Mouse (Mus musculus) small intestine, adult 2 months (tissue): ENCODE measurements around the gene Trpd52l3. TPM values are rescaled to one million over a fixed set of nuclear protein-coding genes. Genes with fewer than 3 reads are reported as not detected.

Experiments used
- H3K27ac ChIP-seq: fragments of 200-500 bp; 2 replicates; pipeline ENCODE4 v1.5.1; 2012; ENCODE audit warnings: low read depth, low read length, control low read depth, inconsistent platforms; ENCODE audit not compliant: insufficient read depth
- H3K27me3 ChIP-seq: fragments of 200-500 bp; 2 replicates; pipeline ENCODE4 v1.6.1; 2012; ENCODE audit warnings: mild to moderate bottlenecking, moderate library complexity, low read length, inconsistent platforms; ENCODE audit not compliant: control insufficient read depth, insufficient read depth
- H3K36me3 ChIP-seq: fragments of 200-500 bp; 2 replicates; pipeline ENCODE4 v1.6.1; 2012; ENCODE audit warnings: mild to moderate bottlenecking, low read length, control low read depth, inconsistent platforms; ENCODE audit not compliant: control insufficient read depth, insufficient read depth
- H3K4me1 ChIP-seq: fragments of 200-500 bp; 2 replicates; pipeline ENCODE4 v1.6.1; 2012; ENCODE audit warnings: low read length, inconsistent platforms, mixed read lengths; ENCODE audit not compliant: control insufficient read depth, insufficient read depth, insufficient read length
- H3K4me3 ChIP-seq: fragments of 200-500 bp; 2 replicates; pipeline ENCODE4 v1.5.1; 2012; ENCODE audit warnings: low read depth, mild to moderate bottlenecking, control low read depth, inconsistent platforms, low read length, moderate library complexity
- CTCF ChIP-seq: fragments of 200-500 bp; IDR thresholded peaks from 2 replicates; pipeline ENCODE4 v1.5.1; 2012; ENCODE audit warnings: low read depth, mild to moderate bottlenecking, control low read depth, inconsistent platforms, low read length, moderate library complexity, mixed read lengths; ENCODE audit not compliant: insufficient replicate concordance, insufficient read length; ENCODE audit errors: extremely low read depth
- POLR2A ChIP-seq: fragments of 200-500 bp; IDR thresholded peaks from 2 replicates; pipeline ENCODE4 v1.6.1; 2012; ENCODE audit warnings: low read depth, mild to moderate bottlenecking, control low read depth, inconsistent platforms, low read length, moderate library complexity
- WGBS: fragments of 180-500 bp; shearing (Covaris S2); methylation state at CpG from one replicate; pipeline ENCODE4 v1.1.7; 2018; 5-methylcytosine and 5-hydroxymethylcytosine counted together
- polyA plus RNA-seq: library from polyadenylated mRNA; depleted of rRNA; stranded (reverse); fragments of >200 nt; gene quantifications from 2 replicates; pipeline ENCODE4 v1.2.3, GENCODE M21; 2012

The Trpd52l3 gene
- polyA plus RNA-seq, 1 experiment = not detected

DNA sequence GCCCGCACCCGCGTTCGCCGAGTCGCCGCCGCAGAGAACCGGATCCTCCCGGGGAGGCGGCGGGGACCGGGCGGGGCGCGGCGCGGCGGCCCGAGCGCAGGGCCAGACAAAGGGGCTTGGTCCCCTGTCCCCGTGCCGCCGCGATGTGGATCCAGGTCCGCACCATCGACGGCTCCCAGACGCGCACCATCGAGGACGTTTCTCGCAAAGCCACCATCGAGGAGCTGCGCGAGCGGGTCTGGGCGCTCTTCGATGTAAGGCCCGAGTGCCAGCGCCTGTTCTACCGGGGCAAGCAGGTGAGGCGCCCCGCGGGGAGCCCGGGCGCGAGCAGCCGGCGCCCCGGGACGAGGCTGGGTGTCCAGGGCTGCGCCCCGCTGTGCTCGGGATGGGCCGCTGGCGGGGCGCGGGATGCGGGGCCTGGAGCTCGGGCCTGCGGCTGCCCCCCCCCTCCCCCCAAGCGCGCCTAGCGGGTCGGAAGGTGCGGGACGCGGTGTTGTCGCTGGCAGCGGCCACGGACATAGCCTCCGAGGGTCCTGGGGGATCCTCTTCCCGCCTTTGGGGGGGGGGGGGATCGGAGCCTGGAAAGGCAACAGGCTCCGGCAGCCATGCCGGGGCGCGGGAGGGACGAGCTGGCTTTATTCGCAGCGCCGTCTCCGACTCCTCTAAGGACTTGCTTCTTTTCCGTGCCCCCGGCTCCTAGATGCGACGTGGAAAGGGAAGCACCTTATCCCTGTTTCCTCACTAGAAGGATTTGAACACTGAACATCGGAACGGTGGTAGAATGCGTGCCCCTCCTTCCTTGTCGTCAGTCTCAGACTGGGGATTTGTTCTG is 27.3 kb downstream of the Trpd52l3 start:
- no peaks in the 10 kb centered on the region for H3K36me3 ChIP-seq
- WGBS = under 1% methylated on average over 92 of the region's 92 CpGs
- peaks cover 9% of the 10 kb centered on the region; the same call in 1 of the 2 replicates for H3K4me1 ChIP-seq
- TF ChIP-seq POLR2A (no peak), CTCF (no peak)
- H3K27me3 ChIP-seq = no peaks in the 10 kb centered on the region
- peak overlapping the region; percentile 81 for H3K4me3 ChIP-seq
- H3K27ac ChIP-seq = peak overlapping the region; percentile 39; the same call in 1 of the 2 replicates

DNA sequence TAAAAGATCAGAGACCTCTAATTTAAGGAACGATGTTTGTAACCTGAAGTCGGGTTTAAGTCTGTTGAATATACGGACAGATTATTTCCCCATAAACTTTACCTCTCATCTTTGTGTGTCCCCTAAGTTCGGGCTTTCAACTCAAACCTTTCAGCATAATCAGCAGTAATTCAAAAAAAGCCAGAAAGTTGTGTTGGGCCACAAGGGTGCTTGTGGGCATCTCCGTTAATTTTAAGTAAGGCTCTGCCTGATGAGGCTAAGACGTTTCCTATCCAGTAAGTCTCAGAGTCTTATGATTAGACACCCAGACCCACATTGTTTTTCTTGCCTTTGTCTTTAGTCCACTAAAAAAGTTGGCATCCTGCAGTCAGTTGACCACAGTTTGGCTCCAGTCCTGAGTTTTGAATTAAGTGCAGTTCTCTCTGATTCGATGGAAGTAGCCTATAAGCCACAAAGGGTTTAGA is 27.9 kb downstream of the Trpd52l3 start:
- H3K4me1 ChIP-seq = peaks cover 9% of the 10 kb centered on the region; the same call in 1 of the 2 replicates
- no peaks in the 10 kb centered on the region for H3K27me3 ChIP-seq
- WGBS = under 1% methylated on average over 7 of the region's 7 CpGs
- no peaks in the 10 kb centered on the region for H3K36me3 ChIP-seq
- H3K4me3 ChIP-seq = peak overlapping the region; percentile 81
- TF ChIP-seq POLR2A (no peak), CTCF (no peak)
- H3K27ac ChIP-seq = no peak overlapping the region

DNA sequence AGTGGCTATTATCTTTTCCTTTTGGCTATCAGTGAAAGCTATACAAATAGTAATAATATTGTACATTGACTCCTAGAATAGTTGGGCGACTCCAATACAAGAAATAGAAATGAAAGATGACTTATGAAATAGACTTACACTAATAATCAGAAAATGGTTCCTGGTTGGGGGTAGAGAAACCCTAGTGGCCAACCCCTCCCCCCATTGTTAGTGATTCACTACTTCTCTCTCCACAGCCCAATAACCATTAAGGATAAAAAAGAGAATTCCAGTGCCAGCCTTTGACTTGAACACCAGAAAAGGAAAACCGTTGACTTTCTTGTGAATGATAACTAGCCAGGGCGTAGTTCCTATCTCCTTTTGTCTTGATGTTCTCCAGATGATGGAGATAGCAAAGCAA is 28.6 kb downstream of the Trpd52l3 start:
- no peaks in the 10 kb centered on the region for H3K27me3 ChIP-seq
- WGBS = 38% methylated on average over 3 of the region's 3 CpGs
- no peak overlapping the region for H3K27ac ChIP-seq
- H3K36me3 ChIP-seq = no peaks in the 10 kb centered on the region
- no peak overlapping the region for H3K4me3 ChIP-seq
- H3K4me1 ChIP-seq = peaks cover 9% of the 10 kb centered on the region; the same call in 1 of the 2 replicates
- TF ChIP-seq CTCF = no peak
- TF ChIP-seq POLR2A = no peak

DNA sequence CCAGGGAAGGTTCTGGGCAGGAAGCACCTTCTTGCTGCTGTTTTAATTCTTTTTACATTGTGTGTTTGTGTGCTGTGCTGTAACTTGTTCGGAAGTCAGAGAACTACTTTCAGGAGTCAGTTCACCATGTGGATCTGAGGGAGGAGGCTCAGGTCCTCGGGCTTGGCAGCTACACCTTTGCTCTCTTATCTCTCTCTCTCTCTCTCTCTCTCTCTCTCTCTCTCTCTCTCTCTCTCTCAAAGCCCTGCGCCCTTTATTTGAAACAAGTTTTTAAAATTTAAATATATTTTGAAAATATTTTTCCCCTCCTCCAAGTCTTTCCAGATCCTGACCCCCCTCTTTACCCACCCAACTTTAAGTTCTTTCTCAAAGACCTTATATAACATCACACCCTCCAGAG is 31.8 kb downstream of the Trpd52l3 start:
- H3K27me3 ChIP-seq = no peaks in the 10 kb centered on the region
- no peak for TF ChIP-seq POLR2A
- no peak for TF ChIP-seq CTCF
- 27% methylated on average over 3 of the region's 3 CpGs for WGBS

DNA sequence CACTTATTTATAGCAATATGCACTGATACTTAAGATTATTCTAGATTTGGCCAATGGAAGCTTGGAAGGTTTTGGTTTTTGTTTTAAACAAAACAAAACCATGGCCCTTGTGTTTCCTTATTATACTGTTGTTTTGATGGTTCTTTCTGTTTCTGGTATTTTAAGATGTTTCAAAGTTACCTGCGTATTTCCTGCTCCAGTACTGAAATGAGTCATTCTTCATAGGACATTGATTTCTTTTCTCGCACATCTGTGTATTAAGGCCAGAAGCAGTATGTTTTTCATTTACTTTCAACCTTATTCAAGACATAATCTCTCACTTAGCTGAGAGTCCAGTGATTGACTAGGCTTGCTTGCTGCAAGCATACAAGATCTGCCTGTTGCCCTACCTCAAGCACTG is 40.1 kb downstream of the Trpd52l3 start:
- no peaks in the 10 kb centered on the region for H3K4me1 ChIP-seq
- 89% methylated on average over 2 of the region's 2 CpGs for WGBS
- no peak overlapping the region for H3K4me3 ChIP-seq
- no peaks in the 10 kb centered on the region for H3K27me3 ChIP-seq
- peaks cover 5% of the 10 kb centered on the region for H3K36me3 ChIP-seq
- H3K27ac ChIP-seq = no peak overlapping the region
- TF ChIP-seq CTCF (no peak), POLR2A (no peak)

More for the DNA sequence above, 31.8 kb downstream of the Trpd52l3 start:
- H3K4me3 ChIP-seq = no peak overlapping the region
- no peaks in the 10 kb centered on the region for H3K36me3 ChIP-seq
- H3K27ac ChIP-seq = no peak overlapping the region
- H3K4me1 ChIP-seq = peaks cover 4% of the 10 kb centered on the region; the same call in 1 of the 2 replicates

DNA sequence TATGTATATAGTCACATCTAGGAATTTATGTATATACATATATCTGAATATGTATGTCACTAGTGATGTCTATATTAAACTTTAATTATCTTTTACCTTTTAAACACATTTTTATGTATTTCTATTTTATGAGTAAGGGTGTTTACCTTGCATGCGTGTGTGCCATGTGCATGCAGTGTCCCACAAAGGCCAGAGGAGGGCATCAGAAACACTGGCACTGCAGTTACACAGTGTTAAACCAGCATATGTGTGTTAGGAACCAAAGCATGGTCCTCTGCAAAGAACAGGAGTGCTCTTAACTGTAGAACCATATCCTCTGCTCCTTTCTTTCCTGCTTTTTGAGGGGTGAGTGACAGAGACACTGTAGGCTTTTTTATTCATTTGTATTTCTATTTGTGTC is 41.0 kb downstream of the Trpd52l3 start:
- no peak overlapping the region for H3K4me3 ChIP-seq
- H3K36me3 ChIP-seq = peaks cover 6% of the 10 kb centered on the region
- no peak for TF ChIP-seq CTCF
- TF ChIP-seq POLR2A = no peak
- 98% methylated on average over 1 of the region's 1 CpGs for WGBS
- H3K4me1 ChIP-seq = no peaks in the 10 kb centered on the region
- H3K27ac ChIP-seq = no peak overlapping the region
- no peaks in the 10 kb centered on the region for H3K27me3 ChIP-seq

DNA sequence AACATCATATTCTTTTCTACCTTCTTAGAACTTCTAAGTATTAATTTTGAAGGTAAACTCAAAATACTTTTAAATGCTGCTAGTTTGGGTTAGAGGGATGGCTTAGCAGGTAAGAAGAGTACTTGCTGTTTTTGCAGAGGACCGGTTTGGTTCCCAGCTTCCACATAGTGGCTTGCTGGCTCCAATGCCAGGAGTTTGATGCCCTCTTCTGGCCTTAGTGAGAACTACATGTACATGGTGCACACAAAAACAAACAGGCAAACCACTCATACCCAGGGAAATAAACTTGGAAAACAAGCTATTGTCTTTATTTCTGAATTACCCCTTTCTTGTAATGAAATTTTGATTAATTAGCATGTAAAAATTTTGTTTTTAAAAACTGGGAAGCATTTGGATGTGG is 42.3 kb downstream of the Trpd52l3 start:
- Histone ChIP-seq H3K4me1 (no peaks in the 10 kb centered on the region), H3K27ac (no peak overlapping the region), H3K36me3 (peaks cover 6% of the 10 kb centered on the region), H3K4me3 (no peak overlapping the region), H3K27me3 (no peaks in the 10 kb centered on the region)
- 76% methylated on average over 1 of the region's 1 CpGs for WGBS
- TF ChIP-seq POLR2A (no peak), CTCF (peak; percentile 52; the same call in 1 of the 2 replicates)

DNA sequence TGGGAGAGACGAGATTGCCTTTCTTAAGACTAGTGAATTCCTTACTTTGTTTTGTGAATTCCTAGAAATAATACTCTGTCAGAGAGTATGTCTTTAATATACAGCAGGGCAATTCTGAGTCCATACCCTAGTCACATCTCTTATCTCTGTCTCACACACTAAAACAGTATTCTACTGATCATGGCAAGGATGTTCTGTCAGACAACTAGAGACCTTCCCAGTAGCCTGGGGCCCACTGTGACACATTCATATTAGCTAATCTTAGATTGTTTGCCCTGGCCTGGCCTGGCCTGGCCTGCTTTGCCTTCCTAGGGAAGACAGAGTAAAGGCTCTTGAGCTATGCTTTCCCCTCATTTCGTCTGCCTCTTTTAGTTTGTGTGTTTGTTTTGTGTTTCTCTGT is 47.0 kb downstream of the Trpd52l3 start:
- Histone ChIP-seq H3K4me3 (no peak overlapping the region), H3K27me3 (no peaks in the 10 kb centered on the region), H3K4me1 (no peaks in the 10 kb centered on the region), H3K36me3 (peaks cover 1% of the 10 kb centered on the region), H3K27ac (no peak overlapping the region)
- TF ChIP-seq POLR2A = no peak
- no peak for TF ChIP-seq CTCF
- WGBS = 92% methylated on average over 2 of the region's 2 CpGs
